Mouse (Mus musculus): ENCODE data around the gene Vps26b. TPM values are rescaled to one million over a fixed set of nuclear protein-coding genes. Genes with fewer than 3 reads are reported as not detected.

Gene Vps26b
- polyA plus RNA-seq, 1 experiment from 2014 or later: 28.1 TPM

DNA sequence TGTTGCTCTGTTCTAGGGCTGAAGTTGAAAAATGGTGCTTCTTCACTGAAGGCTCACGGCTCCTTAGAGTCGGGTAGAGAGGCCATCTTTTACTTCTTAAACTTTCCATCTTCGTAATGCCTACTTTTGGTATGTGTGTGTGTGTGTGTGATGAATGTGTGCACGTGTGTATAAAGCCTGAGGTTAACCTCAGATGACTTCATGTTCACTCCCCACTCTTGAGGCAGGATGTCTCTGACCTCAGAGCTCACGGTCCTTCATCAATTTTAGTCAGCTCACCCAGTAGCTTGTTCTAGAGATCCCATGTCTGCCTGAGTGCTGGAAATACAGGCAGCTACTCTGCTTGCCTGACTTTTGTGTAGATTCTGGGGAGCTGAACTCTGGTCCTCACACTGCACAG is 14.0 kb upstream of the Vps26b start:
- Histone ChIP-seq H3K27me3 (ENCODE audit: insufficient read depth, low read length) (no peaks in the 10 kb centered on the region), H3K4me2 (ENCODE audit: low read length) (no peak overlapping the region), H3K9ac (ENCODE audit: low read depth, low read length) (no peak overlapping the region), H3K9me3 (replicated peaks; ENCODE audit: low read length) (no peaks in the 10 kb centered on the region), H3K4me3 (replicated peaks; ENCODE audit: low read depth, low read length) (no peak overlapping the region), H3K4me1 (replicated peaks; ENCODE audit: insufficient read depth, low read length) (no peaks in the 10 kb centered on the region), H3K36me3 (ENCODE audit: insufficient read depth, low read length) (peaks cover 52% of the 10 kb centered on the region), H3K27ac (no peak overlapping the region)
- 81% methylated on average over 5 of the region's 5 CpGs for WGBS
- ATAC-seq (replicated peaks; ENCODE audit: low FRiP score, low read depth) (no peak), DNase-seq (ENCODE audit: low spot score) (no peak)
- no peak for TF ChIP-seq CTCF (IDR thresholded peaks at IDR 0.05; ENCODE audit: low read depth)

- peak overlapping the region; percentile 90 for H3K4me2 ChIP-seq (ENCODE audit: low read length)
- no peaks in the 10 kb centered on the region for H3K9me3 ChIP-seq (replicated peaks; ENCODE audit: low read length)
- peak overlapping the region; percentile 78 for H3K9ac ChIP-seq (ENCODE audit: low read depth, low read length)
- H3K27me3 ChIP-seq (ENCODE audit: insufficient read depth, low read length): no peaks in the 10 kb centered on the region
- peak overlapping the region; percentile 94 for H3K4me3 ChIP-seq (replicated peaks; ENCODE audit: low read depth, low read length)
- 0 out of 2 replicates have a peak overlapping the region, but pooled peaks have one; percentile 13 for H3K27ac ChIP-seq
- H3K4me1 ChIP-seq (replicated peaks; ENCODE audit: insufficient read depth, low read length): peaks cover 23% of the 10 kb centered on the region
- ATAC-seq (replicated peaks; ENCODE audit: low FRiP score, low read depth) (peak; percentile 49), DNase-seq (ENCODE audit: low spot score) (no peak)
- WGBS: under 1% methylated on average over 17 of the region's 17 CpGs
- no peak for TF ChIP-seq CTCF (IDR thresholded peaks at IDR 0.05; ENCODE audit: low read depth)
- no peaks in the 10 kb centered on the region for H3K36me3 ChIP-seq (ENCODE audit: insufficient read depth, low read length)
Measured at GRCm38 (mm10) chr9:27030763-27031100, 867 bp upstream of the Vps26b start.

DNA sequence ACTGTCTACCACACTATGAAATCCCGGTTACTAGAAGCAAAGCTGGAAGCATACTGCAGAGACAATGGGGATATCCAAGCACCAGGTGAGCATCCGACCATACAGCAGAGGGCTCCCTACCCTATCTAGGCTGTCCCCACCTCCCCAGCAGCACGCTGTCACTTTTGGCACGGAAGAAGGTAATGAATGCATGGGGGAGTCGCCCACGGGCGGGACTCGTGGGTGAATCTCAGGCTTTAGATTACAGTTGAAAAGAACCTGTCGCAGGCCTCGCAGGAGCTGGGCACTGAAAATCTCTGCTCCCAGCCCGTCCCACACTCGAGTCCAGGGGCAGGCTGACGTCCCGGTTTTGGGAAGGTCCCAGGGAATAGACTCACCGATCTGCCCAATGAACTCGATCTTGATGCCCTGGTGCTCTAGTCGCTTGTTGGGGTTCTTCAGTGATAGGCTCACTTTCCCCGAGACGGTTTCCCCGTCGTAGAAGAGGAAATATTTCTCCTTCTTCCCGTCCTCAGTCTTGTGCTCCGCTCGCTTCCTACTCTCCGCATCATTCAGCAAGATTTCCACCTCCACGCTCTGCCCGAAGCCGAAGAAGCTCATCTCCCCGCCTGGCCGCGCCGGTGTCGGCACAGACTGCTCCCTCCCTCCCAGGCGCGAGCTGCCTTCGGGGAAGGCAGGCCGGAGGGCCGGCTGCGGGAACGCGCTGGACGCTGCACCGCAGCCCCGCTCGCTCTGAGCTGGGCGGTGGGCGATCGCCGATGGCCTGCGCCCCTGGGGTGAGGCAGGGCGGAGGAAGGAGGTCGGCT is 640 bp downstream of the Vps26b start:
- H3K27me3 ChIP-seq (ENCODE audit: insufficient read depth, low read length): no peaks in the 10 kb centered on the region
- peak; percentile 47 for DNase-seq (ENCODE audit: low spot score)
- peaks cover 23% of the 10 kb centered on the region for H3K4me1 ChIP-seq (replicated peaks; ENCODE audit: insufficient read depth, low read length)
- H3K9ac ChIP-seq (ENCODE audit: low read depth, low read length): peak overlapping the region; percentile 93
- peak; percentile 38; the same call in 1 of the 2 replicates for TF ChIP-seq CTCF (IDR thresholded peaks at IDR 0.05; ENCODE audit: low read depth)
- peak overlapping the region; percentile 63 for H3K4me2 ChIP-seq (ENCODE audit: low read length)
- H3K27ac ChIP-seq: peak overlapping the region; percentile 90
- H3K36me3 ChIP-seq (ENCODE audit: insufficient read depth, low read length): no peaks in the 10 kb centered on the region
- WGBS: under 1% methylated on average over 52 of the region's 52 CpGs
- no peak; the same call in 1 of the 2 replicates for ATAC-seq (replicated peaks; ENCODE audit: low FRiP score, low read depth)
- H3K4me3 ChIP-seq (replicated peaks; ENCODE audit: low read depth, low read length): peak overlapping the region; percentile 94
- no peaks in the 10 kb centered on the region for H3K9me3 ChIP-seq (replicated peaks; ENCODE audit: low read length)

DNA sequence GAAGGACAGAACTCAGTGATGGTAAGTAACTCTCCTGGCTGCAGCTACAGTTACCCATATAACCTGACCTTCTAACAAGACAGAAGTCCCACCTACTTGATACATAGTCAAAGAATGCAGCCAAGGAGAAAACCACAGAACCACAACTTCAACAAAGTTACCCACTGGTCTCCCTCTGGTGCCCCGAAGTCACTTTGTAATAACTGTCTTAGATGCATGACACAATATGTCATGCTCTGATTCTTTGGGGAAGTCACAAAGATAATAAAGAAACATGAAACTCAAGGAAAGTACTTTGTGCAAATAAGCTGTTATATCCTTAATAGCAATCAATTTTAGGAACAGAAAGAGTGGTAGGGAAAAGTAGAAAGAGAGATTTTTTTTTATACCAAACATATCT is 3.2 kb downstream of the Vps26b start:
- Histone ChIP-seq H3K27ac (no peak overlapping the region), H3K36me3 (ENCODE audit: insufficient read depth, low read length) (0 out of 2 replicates have a peak, but pooled peaks cover 3% of the 10 kb centered on the region), H3K9ac (ENCODE audit: low read depth, low read length) (no peak overlapping the region), H3K27me3 (ENCODE audit: insufficient read depth, low read length) (no peaks in the 10 kb centered on the region), H3K9me3 (replicated peaks; ENCODE audit: low read length) (no peaks in the 10 kb centered on the region), H3K4me1 (replicated peaks; ENCODE audit: insufficient read depth, low read length) (peaks cover 23% of the 10 kb centered on the region), H3K4me2 (ENCODE audit: low read length) (no peak overlapping the region; the same call in 1 of the 2 replicates), H3K4me3 (replicated peaks; ENCODE audit: low read depth, low read length) (no peak overlapping the region)
- 56% methylated on average over 1 of the region's 1 CpGs for WGBS
- no peak for ATAC-seq (replicated peaks; ENCODE audit: low FRiP score, low read depth)
- no peak for TF ChIP-seq CTCF (IDR thresholded peaks at IDR 0.05; ENCODE audit: low read depth)
- DNase-seq (ENCODE audit: low spot score): no peak

DNA sequence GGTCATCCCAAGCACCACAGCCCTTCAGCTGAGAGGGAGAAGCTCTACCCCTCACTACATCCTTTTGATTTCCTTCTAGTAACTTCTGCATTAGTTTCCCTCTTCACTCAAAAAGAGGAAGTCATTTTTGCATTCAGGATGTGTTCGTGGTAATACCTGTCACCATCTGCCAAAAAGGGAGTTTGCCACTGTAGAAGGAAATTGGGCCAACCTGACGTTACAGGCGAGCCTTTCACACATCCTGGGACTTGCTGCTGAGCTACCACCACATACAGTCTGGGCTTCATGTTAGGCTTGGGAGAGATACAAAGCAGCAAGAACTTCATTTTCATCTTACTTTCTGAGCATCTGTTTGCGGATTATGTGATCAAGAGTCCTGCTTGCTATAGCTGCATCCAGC is 6.2 kb downstream of the Vps26b start:
- ATAC-seq (replicated peaks; ENCODE audit: low FRiP score, low read depth): no peak
- no peak overlapping the region for H3K4me3 ChIP-seq (replicated peaks; ENCODE audit: low read depth, low read length)
- no peak overlapping the region for H3K4me2 ChIP-seq (ENCODE audit: low read length)
- no peak overlapping the region for H3K27ac ChIP-seq
- H3K4me1 ChIP-seq (replicated peaks; ENCODE audit: insufficient read depth, low read length): peaks cover 20% of the 10 kb centered on the region
- peaks cover 8% of the 10 kb centered on the region; the same call in 1 of the 2 replicates for H3K36me3 ChIP-seq (ENCODE audit: insufficient read depth, low read length)
- no peaks in the 10 kb centered on the region for H3K9me3 ChIP-seq (replicated peaks; ENCODE audit: low read length)
- no peak for DNase-seq (ENCODE audit: low spot score)
- no peaks in the 10 kb centered on the region for H3K27me3 ChIP-seq (ENCODE audit: insufficient read depth, low read length)
- H3K9ac ChIP-seq (ENCODE audit: low read depth, low read length): no peak overlapping the region
- no peak for TF ChIP-seq CTCF (IDR thresholded peaks at IDR 0.05; ENCODE audit: low read depth)
- 79% methylated on average over 4 of the region's 4 CpGs for WGBS

DNA sequence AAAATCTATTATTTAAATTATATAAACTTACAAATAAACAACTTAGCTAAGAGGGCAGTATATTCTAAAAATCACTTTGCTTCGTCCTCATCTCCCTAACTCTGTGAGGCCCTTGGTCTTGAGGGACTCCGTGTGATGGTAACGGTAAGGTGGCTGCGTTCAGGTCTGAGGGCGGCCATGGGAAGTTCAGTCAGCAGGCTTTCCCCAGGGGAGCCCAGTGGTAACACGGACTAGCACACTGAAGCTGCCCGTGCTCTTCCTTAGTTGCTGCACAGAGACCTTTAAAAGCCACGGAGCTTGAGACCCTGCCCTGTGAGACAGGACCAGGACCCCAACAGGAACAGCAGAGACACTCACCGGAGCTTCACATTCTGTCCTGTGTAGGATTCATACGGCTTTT is 10.9 kb downstream of the Vps26b start:
- 93% methylated on average over 10 of the region's 10 CpGs for WGBS
- no peak for TF ChIP-seq CTCF (IDR thresholded peaks at IDR 0.05; ENCODE audit: low read depth)
- H3K9me3 ChIP-seq (replicated peaks; ENCODE audit: low read length): no peaks in the 10 kb centered on the region
- H3K36me3 ChIP-seq (ENCODE audit: insufficient read depth, low read length): peaks cover 29% of the 10 kb centered on the region
- ATAC-seq (replicated peaks; ENCODE audit: low FRiP score, low read depth) (no peak), DNase-seq (ENCODE audit: low spot score) (no peak)
- H3K27me3 ChIP-seq (ENCODE audit: insufficient read depth, low read length): no peaks in the 10 kb centered on the region
- H3K4me2 ChIP-seq (ENCODE audit: low read length): no peak overlapping the region
- no peaks in the 10 kb centered on the region for H3K4me1 ChIP-seq (replicated peaks; ENCODE audit: insufficient read depth, low read length)
- H3K9ac ChIP-seq (ENCODE audit: low read depth, low read length): no peak overlapping the region
- H3K27ac ChIP-seq: no peak overlapping the region
- no peak overlapping the region for H3K4me3 ChIP-seq (replicated peaks; ENCODE audit: low read depth, low read length)
